Mouse (Mus musculus) megakaryocyte-erythroid progenitor cell, adult 5 weeks (primary cell): ENCODE measurements around the gene Mcfd2. TPM values are rescaled to one million over a fixed set of nuclear protein-coding genes. Genes with fewer than 3 reads are reported as not detected.

ENCODE experiments used
- polyA plus RNA-seq: library from polyadenylated mRNA; stranded (reverse); fragments of >175 nt; gene quantifications from 2 replicates; pipeline ENCODE4 v1.2.3, GENCODE M21; 2012

The Mcfd2 gene
- 22.8 and 30.7 TPM in 2 replicates for polyA plus RNA-seq

DNA sequence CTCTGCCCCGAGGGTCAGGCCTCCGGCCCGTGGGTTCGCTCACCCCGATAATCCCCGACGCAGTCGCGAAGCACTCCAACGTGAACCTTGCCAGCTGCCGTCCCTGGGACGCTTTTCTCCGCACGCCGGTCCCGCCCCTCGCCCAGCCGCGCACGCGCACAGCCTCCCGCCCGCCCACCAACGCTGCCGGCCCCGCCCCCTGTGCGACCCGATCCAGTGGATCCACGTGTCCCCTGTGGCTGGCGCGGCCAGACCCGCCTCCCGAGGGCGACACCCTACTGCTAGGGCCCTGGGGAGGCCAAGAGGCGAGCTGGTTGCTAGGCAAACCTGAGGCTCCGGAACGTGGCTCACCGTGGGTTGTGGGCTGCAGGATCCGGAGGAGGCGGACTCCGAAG, at the start of gene Mcfd2:
TSS of gene Mcfd2 (minus strand) at position 144 of the 395 bp plus-strand sequence.

DNA sequence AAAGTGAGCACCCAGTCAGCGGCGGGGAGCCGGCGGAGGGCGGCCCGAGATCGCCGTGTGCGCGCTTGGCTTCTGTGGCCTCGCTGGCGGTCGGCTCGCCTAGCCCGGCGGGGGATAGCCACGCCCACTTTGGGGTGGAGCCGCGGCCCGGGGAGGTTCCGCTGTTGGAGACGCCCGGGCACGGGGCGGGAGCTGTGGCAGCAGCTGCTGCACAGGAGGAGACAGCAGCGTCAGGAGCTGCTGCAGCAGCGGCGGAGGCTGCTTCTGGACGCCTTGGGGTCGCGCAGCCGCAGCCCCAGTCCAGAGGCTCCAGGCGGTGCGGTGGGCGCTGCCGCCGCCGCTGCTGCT, 16.9 kb upstream of the Mcfd2 start, which contains the start of gene Ttc7:
TSS of gene Ttc7 (plus strand) at position 181 of the 348 bp plus-strand sequence.

Other genes with a start within 250 kb of the Mcfd2 start
- gene Pigf, start 240.5 kb downstream of the Mcfd2 start, polyA plus RNA-seq: 2.2 and 2.5 TPM in 2 replicates
- 1.6 and 3.8 TPM in 2 replicates for gene Cript, start 240.4 kb downstream of the Mcfd2 start, polyA plus RNA-seq
- gene Socs5, start 158.3 kb downstream of the Mcfd2 start, polyA plus RNA-seq: 4.9 and 7.0 TPM in 2 replicates
- gene Ttc7, start 17.0 kb upstream of the Mcfd2 start, polyA plus RNA-seq: 112 and 119 TPM in 2 replicates
- not detected in 2 replicates for gene Stpg4, start 161.8 kb upstream of the Mcfd2 start, polyA plus RNA-seq
- 56.9 and 64.6 TPM in 2 replicates for gene Calm2, start 181.0 kb upstream of the Mcfd2 start, polyA plus RNA-seq